Mouse (Mus musculus) small intestine, adult 2 months (tissue): ENCODE measurements around the gene Pik3r6.

Source experiments
- CTCF ChIP-seq: fragments of 200-500 bp; IDR thresholded peaks from 2 replicates; pipeline ENCODE4 v1.5.1; 2012; ENCODE audit warnings: low read depth, mild to moderate bottlenecking, control low read depth, inconsistent platforms, low read length, moderate library complexity, mixed read lengths; ENCODE audit not compliant: insufficient replicate concordance, insufficient read length; ENCODE audit errors: extremely low read depth
- POLR2A ChIP-seq: fragments of 200-500 bp; IDR thresholded peaks from 2 replicates; pipeline ENCODE4 v1.6.1; 2012; ENCODE audit warnings: low read depth, mild to moderate bottlenecking, control low read depth, inconsistent platforms, low read length, moderate library complexity

DNA sequence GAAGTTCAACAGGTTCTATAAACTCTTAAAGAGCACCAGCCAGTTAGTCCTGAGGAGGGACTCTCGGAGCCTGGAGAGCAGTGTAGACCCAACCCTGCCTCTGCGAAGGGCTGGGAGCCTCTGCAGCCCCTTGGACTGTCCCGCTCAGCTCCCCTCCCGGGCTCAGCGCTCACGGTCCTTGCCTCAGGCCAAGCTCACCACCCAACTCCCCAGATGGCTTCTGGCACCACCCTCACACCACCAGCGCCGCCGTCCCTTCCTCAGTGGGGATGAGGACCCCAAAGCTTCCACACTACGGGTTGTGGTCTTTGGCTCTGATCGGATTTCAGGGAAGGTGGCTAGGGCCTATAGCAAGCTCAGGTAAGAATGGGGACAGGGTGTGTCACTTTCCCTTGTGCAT, 10.2 kb upstream of the Pik3r6 start:
- TF ChIP-seq POLR2A (no peak), CTCF (no peak)
